Mouse (Mus musculus) stomach, postnatal 0 days (tissue): ENCODE data around the gene Baiap2. TPM values are rescaled to one million over a fixed set of nuclear protein-coding genes. Genes with fewer than 3 reads are reported as not detected.

ENCODE experiments used
- ATAC-seq: fragments of 200-750 bp; cut with Nextera tagmentation; 2 replicates; pipeline ENCODE4 v1.8.0; 2017; ENCODE audit not compliant: low FRiP score, low TSS enrichment
- DNase-seq: peaks from one replicate; pipeline ENCODE4 v3.0.0-alpha.2; 2016; ENCODE audit warnings: low spot score
- H3K27ac ChIP-seq: fragments of 300-500 bp; sonication (generic); replicated peaks from 2 replicates; pipeline ENCODE4 v1.5.1; 2014; ENCODE audit warnings: mild to moderate bottlenecking, control low read depth
- H3K27me3 ChIP-seq: fragments of 300-500 bp; sonication (generic); 2 replicates; pipeline ENCODE4 v1.6.1; 2014; ENCODE audit warnings: low read length; ENCODE audit not compliant: control insufficient read depth, insufficient read depth
- H3K36me3 ChIP-seq: fragments of 300-500 bp; sonication (generic); 2 replicates; pipeline ENCODE4 v1.6.1; 2014; ENCODE audit warnings: low read length, mixed read lengths; ENCODE audit not compliant: control insufficient read depth, insufficient read depth
- H3K4me1 ChIP-seq: fragments of 300-500 bp; sonication (generic); replicated peaks from 2 replicates; pipeline ENCODE4 v1.6.1; 2014; ENCODE audit warnings: antibody characterized with exemption; ENCODE audit not compliant: control insufficient read depth, insufficient read depth
- H3K4me2 ChIP-seq: fragments of 300-500 bp; sonication (generic); replicated peaks from 2 replicates; pipeline ENCODE4 v1.6.1; 2014; ENCODE audit warnings: low read depth, mild to moderate bottlenecking, control low read depth, moderate library complexity
- H3K4me3 ChIP-seq: fragments of 300-500 bp; sonication (generic); 2 replicates; pipeline ENCODE4 v1.5.1; 2014; ENCODE audit warnings: low read depth, low read length, control low read depth
- H3K9ac ChIP-seq: fragments of 300-500 bp; sonication (generic); 2 replicates; pipeline ENCODE4 v1.6.1; 2014; ENCODE audit warnings: mild to moderate bottlenecking, low read length, control low read depth, mixed read lengths
- H3K9me3 ChIP-seq: fragments of 300-500 bp; sonication (generic); 2 replicates; pipeline ENCODE4 v1.6.1; 2016; ENCODE audit warnings: low read length; ENCODE audit not compliant: control insufficient read depth
- CTCF ChIP-seq: IDR thresholded peaks from 2 replicates; pipeline ENCODE4 v1.5.1; 2016; ENCODE audit warnings: antibody characterized with exemption, low read depth, mild to moderate bottlenecking, moderate library complexity
- EP300 ChIP-seq: optimal IDR thresholded peaks from 2 replicates; pipeline ENCODE3; 2016; ENCODE audit warnings: antibody characterized with exemption
- WGBS: fragments of 180-500 bp; shearing (Covaris S2); extraction: QIAGEN DNeasy Blood & Tissue Kit; methylation state at CpG from one replicate; pipeline ENCODE4 v1.1.7; 2014; 5-methylcytosine and 5-hydroxymethylcytosine counted together
- polyA plus RNA-seq: library from polyadenylated mRNA; unstranded; fragments of >200 nt; fragmentation: Nextera tagmentation; extraction: Ambion mirVana; gene quantifications from 2 replicates; pipeline ENCODE4 v1.2.1, GENCODE M21; 2015

The Baiap2 gene
- polyA plus RNA-seq, 1 experiment from 2014 or later = 35.1 TPM

DNA sequence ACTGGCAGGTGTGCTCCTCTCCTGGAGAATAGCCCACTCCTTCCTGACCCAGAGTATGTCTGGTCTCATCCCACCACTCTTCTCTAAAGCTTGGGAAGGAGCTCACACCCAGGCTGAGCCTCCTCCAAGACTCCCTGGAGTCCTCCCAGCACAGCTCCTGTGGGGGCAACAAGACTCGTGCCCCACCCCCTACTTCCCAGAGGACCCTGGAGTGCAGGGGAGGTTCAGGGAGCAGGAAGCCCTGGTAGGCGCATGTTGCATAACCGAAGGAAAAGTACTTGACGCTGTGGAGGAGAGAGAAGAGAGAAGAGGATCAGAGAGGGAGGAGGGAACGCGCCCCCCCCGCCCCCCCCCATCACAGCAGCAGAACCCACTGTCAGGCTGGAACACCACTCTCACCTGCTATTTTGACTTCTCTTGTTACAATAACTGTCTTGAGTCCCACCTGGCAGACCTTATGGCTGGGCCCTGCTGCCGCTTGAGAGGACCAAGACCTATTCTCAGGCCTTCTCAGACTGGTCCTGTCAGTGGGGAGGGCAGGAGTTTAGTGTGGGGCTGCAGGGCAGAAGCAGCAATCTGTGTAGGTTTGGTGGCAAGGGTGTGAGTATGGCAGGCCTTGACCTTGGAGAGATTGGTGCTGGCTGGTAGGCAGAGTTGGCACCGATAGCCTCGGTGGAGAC lies 48.2 kb downstream of the Baiap2 start:
- no peak for DNase-seq
- H3K27ac ChIP-seq = peak overlapping the region; percentile 45; the same call in 1 of the 2 replicates
- no peaks in the 10 kb centered on the region for H3K27me3 ChIP-seq
- TF ChIP-seq CTCF (no peak), EP300 (no peak)
- H3K4me3 ChIP-seq = no peak overlapping the region
- H3K4me2 ChIP-seq = peak overlapping the region; percentile 40
- WGBS = 39% methylated on average over 10 of the region's 10 CpGs
- H3K9ac ChIP-seq = 0 out of 2 replicates have a peak overlapping the region, but pooled peaks have one; percentile 23
- peaks cover 4% of the 10 kb centered on the region; the same call in 1 of the 2 replicates for H3K36me3 ChIP-seq
- ATAC-seq = no peak; the same call in 1 of the 2 replicates
- H3K9me3 ChIP-seq = no peaks in the 10 kb centered on the region
- H3K4me1 ChIP-seq = peaks cover 9% of the 10 kb centered on the region

- no peak overlapping the region for H3K9ac ChIP-seq
- H3K4me3 ChIP-seq = no peak overlapping the region
- H3K4me1 ChIP-seq = peaks cover 9% of the 10 kb centered on the region
- H3K27ac ChIP-seq = peak overlapping the region; percentile 45; the same call in 1 of the 2 replicates
- WGBS = 9% methylated on average over 10 of the region's 10 CpGs
- ATAC-seq (peak; percentile 64), DNase-seq (peak; percentile 93)
- H3K9me3 ChIP-seq = no peaks in the 10 kb centered on the region
- H3K36me3 ChIP-seq = peaks cover 4% of the 10 kb centered on the region; the same call in 1 of the 2 replicates
- H3K4me2 ChIP-seq = peak overlapping the region; percentile 40
- no peaks in the 10 kb centered on the region for H3K27me3 ChIP-seq
- TF ChIP-seq EP300 (no peak), CTCF (peak; percentile 99)
Observed at GRCm38 (mm10) chr11:119991338-119991678, 48.7 kb downstream of the Baiap2 start.

DNA sequence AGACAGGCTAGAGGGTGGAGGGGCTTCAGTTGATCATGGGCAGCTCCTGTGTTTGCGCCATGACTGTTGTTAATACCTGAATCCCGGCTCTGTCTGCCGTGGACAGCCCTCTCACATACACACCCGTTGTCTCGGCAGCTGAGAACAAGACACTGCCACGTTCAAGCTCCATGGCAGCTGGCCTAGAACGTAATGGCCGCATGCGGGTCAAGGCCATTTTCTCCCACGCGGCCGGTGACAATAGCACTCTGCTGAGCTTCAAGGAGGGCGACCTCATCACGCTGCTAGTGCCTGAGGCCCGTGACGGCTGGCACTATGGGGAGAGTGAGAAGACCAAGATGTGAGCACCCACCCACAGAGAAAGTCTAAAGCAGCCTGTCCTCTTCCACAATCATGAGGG lies 54.8 kb downstream of the Baiap2 start:
- ATAC-seq (no peak), DNase-seq (no peak)
- H3K27ac ChIP-seq = no peak overlapping the region
- no peak overlapping the region for H3K4me2 ChIP-seq
- peaks cover 21% of the 10 kb centered on the region for H3K36me3 ChIP-seq
- H3K9me3 ChIP-seq = no peaks in the 10 kb centered on the region
- TF ChIP-seq EP300 (no peak), CTCF (no peak)
- no peak overlapping the region for H3K4me3 ChIP-seq
- H3K9ac ChIP-seq = no peak overlapping the region
- no peaks in the 10 kb centered on the region for H3K4me1 ChIP-seq
- WGBS = 87% methylated on average over 16 of the region's 16 CpGs
- no peaks in the 10 kb centered on the region for H3K27me3 ChIP-seq

DNA sequence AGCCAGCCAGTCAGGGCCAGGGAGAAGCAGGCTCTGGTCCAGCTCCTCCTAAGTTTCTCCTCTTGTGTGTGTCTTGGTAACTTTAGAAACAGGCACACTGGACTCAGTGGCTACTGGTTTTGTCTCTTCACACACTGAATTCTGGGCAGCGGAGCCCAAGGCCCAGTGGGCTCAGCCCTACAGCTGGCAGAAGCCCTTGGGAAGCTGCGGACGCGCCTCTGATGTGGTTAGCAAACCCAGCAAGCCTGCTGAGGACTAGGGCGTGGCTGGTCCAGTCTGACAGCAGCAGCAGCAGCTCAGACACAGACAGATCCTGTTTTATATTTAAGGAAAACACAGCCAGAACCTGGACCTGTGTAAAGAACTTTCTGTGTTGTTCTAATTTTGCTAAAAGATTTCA lies 59.5 kb downstream of the Baiap2 start:
- no peaks in the 10 kb centered on the region for H3K27me3 ChIP-seq
- no peak overlapping the region for H3K27ac ChIP-seq
- H3K9ac ChIP-seq = no peak overlapping the region
- TF ChIP-seq CTCF = no peak
- no peak overlapping the region for H3K4me3 ChIP-seq
- no peak overlapping the region for H3K4me2 ChIP-seq
- no peaks in the 10 kb centered on the region for H3K9me3 ChIP-seq
- WGBS = 81% methylated on average over 5 of the region's 5 CpGs
- H3K36me3 ChIP-seq = peaks cover 13% of the 10 kb centered on the region; the same call in 1 of the 2 replicates
- no peak for ATAC-seq
- no peak for DNase-seq
- H3K4me1 ChIP-seq = no peaks in the 10 kb centered on the region

- Histone ChIP-seq H3K27me3 (no peaks in the 10 kb centered on the region), H3K36me3 (peaks cover 10% of the 10 kb centered on the region; the same call in 1 of the 2 replicates), H3K4me1 (no peaks in the 10 kb centered on the region), H3K4me3 (no peak overlapping the region), H3K27ac (no peak overlapping the region), H3K9me3 (no peaks in the 10 kb centered on the region), H3K4me2 (no peak overlapping the region), H3K9ac (no peak overlapping the region)
- ATAC-seq (no peak), DNase-seq (no peak)
- 86% methylated on average over 7 of the region's 7 CpGs for WGBS
- no peak for TF ChIP-seq EP300
Observed at GRCm38 (mm10) chr11:120002634-120003220, 60.2 kb downstream of the Baiap2 start.

DNA sequence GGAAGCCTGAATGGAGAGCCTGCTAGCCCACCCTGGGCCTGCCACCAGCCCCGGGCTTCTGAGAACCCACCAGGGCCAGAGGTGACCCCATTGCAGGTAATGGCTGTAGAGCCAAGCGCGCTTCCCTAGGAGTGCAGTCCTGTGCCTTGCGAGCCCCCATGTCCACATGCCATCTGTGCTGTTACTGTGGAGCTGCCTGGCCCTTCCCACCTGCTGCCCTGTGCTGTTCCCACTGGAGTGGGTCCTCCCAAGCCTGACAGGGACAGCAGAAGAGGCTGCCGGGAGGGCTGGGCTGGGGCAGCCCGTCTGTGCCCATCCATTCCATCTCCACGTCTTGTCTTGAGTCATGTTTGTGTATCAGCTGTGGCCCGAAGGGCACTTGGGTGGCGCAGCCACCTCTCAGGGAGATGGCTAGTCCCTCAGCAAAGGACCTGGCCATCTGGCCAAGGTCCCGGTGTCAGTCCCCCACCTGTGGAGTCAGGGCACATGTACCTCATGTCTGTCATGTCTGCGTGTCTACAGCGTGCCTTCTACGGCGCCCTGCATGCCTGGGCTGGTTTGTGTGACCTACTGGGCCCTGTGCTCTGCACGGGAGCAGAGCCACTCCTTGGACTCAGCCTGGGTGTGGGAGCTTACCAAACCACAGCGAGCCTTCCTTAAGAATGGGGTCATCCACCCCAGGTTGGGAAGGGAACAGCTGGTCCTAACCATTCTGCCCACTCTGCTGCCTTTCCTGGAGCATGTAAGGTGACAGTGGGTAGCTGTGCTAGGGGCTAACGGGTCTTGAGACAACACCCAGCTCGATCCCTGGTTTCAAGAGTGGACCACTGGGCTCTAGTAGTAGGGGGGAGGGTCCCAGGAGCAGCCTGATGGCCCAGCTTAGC lies 63.1 kb downstream of the Baiap2 start:
- no peaks in the 10 kb centered on the region for H3K4me1 ChIP-seq
- no peaks in the 10 kb centered on the region; the same call in 1 of the 2 replicates for H3K36me3 ChIP-seq
- H3K9ac ChIP-seq = no peak overlapping the region
- TF ChIP-seq CTCF (no peak), EP300 (no peak)
- WGBS = 77% methylated on average over 18 of the region's 18 CpGs
- H3K27ac ChIP-seq = no peak overlapping the region
- no peaks in the 10 kb centered on the region for H3K27me3 ChIP-seq
- no peak overlapping the region for H3K4me3 ChIP-seq
- no peaks in the 10 kb centered on the region for H3K9me3 ChIP-seq
- no peak for DNase-seq
- no peak for ATAC-seq
- H3K4me2 ChIP-seq = no peak overlapping the region
